Mouse (Mus musculus): ENCODE results near the gene Gucy2c.

DNA sequence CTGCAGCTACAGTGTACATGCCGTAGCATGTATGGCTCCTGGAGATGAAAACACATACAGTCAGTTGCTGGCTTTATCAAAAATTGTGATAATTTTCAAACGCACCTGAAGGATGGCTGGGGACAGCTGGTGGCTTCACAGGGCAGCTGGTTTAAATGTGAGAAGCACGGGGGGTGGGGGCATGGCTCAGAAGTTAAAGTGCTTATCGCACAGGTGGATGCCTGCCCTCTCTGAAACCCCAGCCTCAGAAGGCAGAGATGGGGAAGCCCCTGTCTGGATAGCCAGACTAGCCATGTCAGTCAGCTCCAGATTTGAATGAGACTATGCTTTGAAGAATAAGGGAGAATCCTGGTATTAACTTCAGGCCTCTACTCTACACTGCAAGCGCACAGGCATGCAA lies 80.4 kb downstream of the Gucy2c start:
- TF ChIP-seq CTCF (IDR thresholded peaks at IDR 0.05; ENCODE audit: borderline replicate concordance, control insufficient read depth, extremely low read depth, insufficient read depth, low read length, poor library complexity) (no peak), POLR2A (IDR thresholded peaks at IDR 0.05; ENCODE audit: control insufficient read depth, extremely low read depth, insufficient read depth, low read length, poor library complexity) (no peak)
